In the genomic region with DNA sequence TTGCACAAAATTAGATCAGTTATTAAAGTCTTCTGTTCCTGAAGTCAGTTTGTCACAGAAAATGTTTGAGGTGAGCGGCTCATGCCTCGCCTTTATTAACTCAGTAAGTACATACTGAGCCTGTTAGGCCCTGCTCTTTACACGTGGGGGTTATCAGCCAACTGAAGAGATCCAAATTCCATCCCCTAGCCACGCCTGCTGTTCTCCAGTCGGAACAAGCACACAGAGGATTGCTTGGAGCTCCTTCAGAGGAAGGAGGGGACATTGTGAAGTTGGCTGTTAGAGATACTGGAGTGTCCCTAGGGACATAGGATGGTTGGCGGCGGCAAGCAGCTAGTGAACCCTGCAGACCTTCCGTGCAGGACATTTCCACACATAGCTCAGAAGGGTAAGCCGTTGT, we compare ENCODE assay signal across 16 mouse cellular contexts. TPM values are rescaled to one million over a fixed set of nuclear protein-coding genes. Genes with fewer than 3 reads are reported as not detected.
DNase-seq lines count a peak whose midpoint lies in the region; ATAC-seq lines count a peak whose summit lies in the region.
"Had no signal": no experiment of that assay in that cellular context is flagged by ENCODE, and none has a peak within 500 bp of the region (broad histone marks: within the 10 kb centered on the region; RNA-seq: fewer than 3 reads in every experiment).

No protein-coding gene starts in this region.

- no peak overlapping the region for H3K4me2 ChIP-seq in heart, embryonic 15.5 days
- H3K4me2 ChIP-seq in lung, embryonic 16.5 days (ENCODE audit: low read depth, low read length): no peak overlapping the region
- no peak overlapping the region for H3K4me2 ChIP-seq in stomach, embryonic 16.5 days (ENCODE audit: low read depth, low read length)

- H3K36me3 ChIP-seq in heart, embryonic 15.5 days: no peaks in the 10 kb centered on the region
- no peaks in the 10 kb centered on the region for H3K36me3 ChIP-seq in lung, embryonic 16.5 days (ENCODE audit: control insufficient read depth, insufficient read depth, low read length)
- no peaks in the 10 kb centered on the region for H3K36me3 ChIP-seq in stomach, embryonic 16.5 days (ENCODE audit: control insufficient read depth, insufficient read depth, low read length)
- peaks cover 40% of the 10 kb centered on the region for H3K36me3 ChIP-seq in hindbrain, embryonic 10.5 days

- no peak overlapping the region for H3K4me3 ChIP-seq in heart, embryonic 15.5 days
- H3K4me3 ChIP-seq in lung, embryonic 16.5 days (ENCODE audit: low read length): no peak overlapping the region
- no peak overlapping the region for H3K4me3 ChIP-seq in stomach, embryonic 16.5 days (replicated peaks; ENCODE audit: low read length)
- no peak overlapping the region for H3K4me3 ChIP-seq in hindbrain, embryonic 10.5 days

- H3K4me1 ChIP-seq in heart, embryonic 15.5 days (replicated peaks): peaks cover 12% of the 10 kb centered on the region
- peaks cover 3% of the 10 kb centered on the region for H3K4me1 ChIP-seq in lung, embryonic 16.5 days (replicated peaks; ENCODE audit: control insufficient read depth, insufficient read depth, low read length)
- peaks cover 15% of the 10 kb centered on the region for H3K4me1 ChIP-seq in stomach, embryonic 16.5 days (ENCODE audit: control insufficient read depth, insufficient read depth, low read length)
- H3K4me1 ChIP-seq in hindbrain, embryonic 10.5 days (replicated peaks): peaks cover 5% of the 10 kb centered on the region; the same call in 1 of the 2 replicates

- 37% methylated on average over 9 of the region's 9 CpGs for WGBS in heart, embryonic 15.5 days
- 54% methylated on average over 9 of the region's 9 CpGs for WGBS in lung, embryonic 16.5 days
- 60% methylated on average over 9 of the region's 9 CpGs for WGBS in stomach, embryonic 16.5 days
- 84% methylated on average over 9 of the region's 9 CpGs for WGBS in hindbrain, embryonic 10.5 days

- no peaks in the 10 kb centered on the region for H3K9me3 ChIP-seq in heart, embryonic 15.5 days (replicated peaks)
- H3K9me3 ChIP-seq in lung, embryonic 16.5 days (ENCODE audit: control insufficient read depth, low read length): no peaks in the 10 kb centered on the region
- H3K9me3 ChIP-seq in stomach, embryonic 16.5 days (replicated peaks; ENCODE audit: control insufficient read depth, low read length): no peaks in the 10 kb centered on the region
- no peaks in the 10 kb centered on the region for H3K9me3 ChIP-seq in hindbrain, embryonic 10.5 days

- no peak overlapping the region for H3K27ac ChIP-seq in heart, embryonic 15.5 days
- H3K27ac ChIP-seq in lung, embryonic 16.5 days (ENCODE audit: low read length): peak overlapping the region; percentile 72
- peak overlapping the region; percentile 78 for H3K27ac ChIP-seq in stomach, embryonic 16.5 days (ENCODE audit: low read length)
- H3K27ac ChIP-seq in hindbrain, embryonic 10.5 days: no peak overlapping the region

- H3K9ac ChIP-seq in heart, embryonic 15.5 days: no peak overlapping the region
- no peak overlapping the region for H3K9ac ChIP-seq in lung, embryonic 16.5 days (ENCODE audit: low read length)
- H3K9ac ChIP-seq in stomach, embryonic 16.5 days (ENCODE audit: low read length): no peak overlapping the region
- H3K9ac ChIP-seq: liver, postnatal 0 days had no signal

- H3K27me3 ChIP-seq in heart, embryonic 15.5 days: no peaks in the 10 kb centered on the region
- H3K27me3 ChIP-seq in lung, embryonic 16.5 days (ENCODE audit: control insufficient read depth, insufficient read depth, low read depth, low read length): no peaks in the 10 kb centered on the region
- H3K27me3 ChIP-seq in stomach, embryonic 16.5 days (ENCODE audit: control insufficient read depth, insufficient read depth, low read length): no peaks in the 10 kb centered on the region
- H3K27me3 ChIP-seq in hindbrain, embryonic 10.5 days (ENCODE audit: insufficient read depth, poor library complexity, severe bottlenecking): no peaks in the 10 kb centered on the region
- H3K27me3 ChIP-seq: CH12.LX had no signal

- ATAC-seq in heart, embryonic 15.5 days (replicated peaks; ENCODE audit: insufficient number of reproducible peaks, insufficient read depth, low FRiP score, low read depth): peak; percentile 66; the same call in 1 of the 2 replicates
- ATAC-seq in lung, embryonic 16.5 days (ENCODE audit: low read depth): peak; percentile 88
- ATAC-seq in stomach, embryonic 16.5 days (ENCODE audit: insufficient read depth, low FRiP score): peak; percentile 83
- no peak for ATAC-seq in monocyte, adult 5-6 weeks (replicated peaks; ENCODE audit: insufficient number of reproducible peaks, low FRiP score, low TSS enrichment, poor library complexity, severe bottlenecking)
- ATAC-seq: forebrain, embryonic 14.5 days; liver, postnatal 0 days had no signal

- peak; percentile 37 for DNase-seq in testis, postnatal 14 days (ENCODE audit: low spot score)
- DNase-seq in testis, postnatal 10 days (ENCODE audit: low spot score): no peak
- DNase-seq in hindbrain, embryonic 10.5 days (ENCODE audit: low spot score): no peak
- DNase-seq in layer of hippocampus, postnatal 25 days (ENCODE audit: extremely low spot score in 1 of 2, low spot score in 1 of 2): no peak
- DNase-seq: cerebellum, adult 18-20 months; liver, postnatal 0 days; right cerebral cortex, postnatal 25 days had no signal

RNA-seq across cellular contexts. Expression of a gene that starts 36.5 kb away (rescaled TPM):
- polyA plus RNA-seq in heart, embryonic 15.5 days (2015; fragmentation: Nextera tagmentation; extraction: Ambion mirVana): 1.4 and 2.0 TPM in 2 replicates
- 0.44 and 0.69 TPM in 2 replicates for polyA plus RNA-seq in lung, embryonic 16.5 days (2015; fragmentation: Nextera tagmentation; extraction: Ambion mirVana)
- 11.3 and 16.3 TPM in 2 replicates for polyA plus RNA-seq in stomach, embryonic 16.5 days (2015; fragmentation: Nextera tagmentation; extraction: Ambion mirVana)
- polyA plus RNA-seq in hindbrain, embryonic 10.5 days (2016; fragmentation: Nextera tagmentation; extraction: Ambion mirVana): 0.10 and 0.30 TPM in 2 replicates
- 1.2 TPM in 1 of 3 replicates, not detected in the others for total RNA-seq in monocyte, adult 5-6 weeks (2017)
- 1 to 10 TPM; 4.6 to 5.8 TPM for total RNA-seq in layer of hippocampus, postnatal 25 days (2021)

RNA-seq across cellular contexts. Expression of a gene that starts 50.1 kb away (rescaled TPM):
- polyA plus RNA-seq in heart, embryonic 15.5 days (2015; fragmentation: Nextera tagmentation; extraction: Ambion mirVana): not detected in 2 replicates
- not detected in 2 replicates for polyA plus RNA-seq in lung, embryonic 16.5 days (2015; fragmentation: Nextera tagmentation; extraction: Ambion mirVana)
- polyA plus RNA-seq in stomach, embryonic 16.5 days (2015; fragmentation: Nextera tagmentation; extraction: Ambion mirVana): not detected in 2 replicates
- polyA plus RNA-seq in hindbrain, embryonic 10.5 days (2016; fragmentation: Nextera tagmentation; extraction: Ambion mirVana): not detected in 2 replicates
- total RNA-seq in monocyte, adult 5-6 weeks (2017): 1.2 TPM in 1 of 3 replicates, not detected in the others
- not detected for total RNA-seq in layer of hippocampus, postnatal 25 days (2021)
- total RNA-seq: CH12.LX; layer of hippocampus, adult 8-10 months; midbrain, postnatal 0 days had no signal
- polyA plus RNA-seq: forebrain, embryonic 14.5 days; limb, embryonic 11.5 days; liver, postnatal 0 days had no signal

Comparison
In these comparisons a context has a peak if more than half of its experiments do, and no peak if none do; other contexts are left out.
1. H3K27ac ChIP-seq: peak in lung, embryonic 16.5 days (single experiment) and stomach, embryonic 16.5 days (single experiment); none in heart, embryonic 15.5 days (single experiment) and hindbrain, embryonic 10.5 days (single experiment).